Mouse (Mus musculus): ENCODE data around the gene Stambp.

- no peak for TF ChIP-seq USF1 (IDR thresholded peaks at IDR 0.05; ENCODE audit: low read depth)
- no peak for TF ChIP-seq MAX (IDR thresholded peaks at IDR 0.05; ENCODE audit: low read depth)
- no peak for TF ChIP-seq E2F4 (IDR thresholded peaks at IDR 0.05; ENCODE audit: insufficient read depth)
- TF ChIP-seq POLR2A (IDR thresholded peaks at IDR 0.05; ENCODE audit: insufficient read length, low read depth), result no peak
- no peak for TF ChIP-seq POLR2AphosphoS2 (IDR thresholded peaks at IDR 0.05; ENCODE audit: insufficient read length, low read depth)
- no peak for TF ChIP-seq TCF12 (IDR thresholded peaks at IDR 0.05; ENCODE audit: insufficient read depth, poor library complexity, severe bottlenecking)
Observed at GRCm38 (mm10) chr6:83616512-83616911, 44.0 kb upstream of the Stambp start.

Data from myocyte (in vitro differentiated cells).